Mouse (Mus musculus): ENCODE measurements around the gene Alox5. TPM values are rescaled to one million over a fixed set of nuclear protein-coding genes. Genes with fewer than 3 reads are reported as not detected.

Alox5 gene
- 0.30 and 0.45 TPM in 2 replicates for polyA plus RNA-seq (2012; rRNA removed)

DNA sequence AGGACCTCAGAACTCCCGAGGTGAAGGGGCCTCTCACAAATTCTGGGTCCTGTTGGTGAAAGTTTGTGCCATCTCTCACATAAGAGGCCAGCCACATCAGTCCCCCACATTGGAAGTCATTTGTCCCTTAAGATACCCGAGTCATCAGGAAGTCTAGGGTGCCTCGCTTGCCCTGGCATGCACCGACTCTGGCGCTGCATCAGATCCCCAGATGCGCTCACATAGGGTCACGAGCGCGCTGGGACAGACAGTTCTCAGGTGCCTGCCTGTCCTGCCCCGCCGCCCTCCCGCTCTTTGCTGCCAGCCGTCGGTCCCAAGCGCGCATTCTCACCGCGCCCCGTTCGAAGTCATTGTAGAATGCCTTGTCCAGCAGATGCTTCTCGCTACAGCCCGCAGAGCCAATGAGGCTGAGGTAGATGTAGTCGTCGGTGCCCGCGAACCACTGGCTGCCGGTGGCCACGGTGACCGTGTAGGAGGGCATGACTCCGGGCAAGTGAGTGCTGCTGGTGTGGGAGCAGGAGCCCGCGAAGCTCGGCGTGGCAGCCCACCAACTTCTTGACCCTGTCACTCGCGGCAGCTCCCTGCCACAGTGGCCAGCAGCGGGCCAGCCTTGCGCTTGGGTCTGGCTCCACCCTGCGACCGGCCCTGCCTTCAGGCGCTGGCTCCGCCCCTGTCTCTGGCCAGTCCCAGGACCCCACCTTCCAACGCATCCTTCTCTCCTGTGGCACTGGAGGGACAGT, at the start of gene Alox5:
Alox5 (minus strand) TSS at position 635 of the 740 bp plus-strand sequence.

GRCm38 (mm10) chr6:116506302-116507003, 45.5 kb upstream of the Alox5 start, which contains the start of gene Olfr212:
Gene Olfr212, plus strand, starts transcription at chr6:116506516.

GRCm38 (mm10) chr6:116488791-116489190, 27.8 kb upstream of the Alox5 start, which contains the start of gene Olfr211:
Gene Olfr211, plus strand, starts transcription at chr6:116489091.

Other genes starting within 250 kb of the Alox5 start
- gene Zfand4, start 197.0 kb downstream of the Alox5 start, polyA plus RNA-seq (2012; rRNA removed): 6.5 and 7.3 TPM in 2 replicates
- 112 and 125 TPM in 2 replicates for gene March8, start 123.2 kb downstream of the Alox5 start, polyA plus RNA-seq (2012; rRNA removed)
- gene Olfr211, start 27.9 kb upstream of the Alox5 start, polyA plus RNA-seq (2012; rRNA removed): not detected in 2 replicates
- gene Olfr212, start 45.3 kb upstream of the Alox5 start, polyA plus RNA-seq (2012; rRNA removed): 0.04 and 0.08 TPM in 2 replicates
- gene Olfr213, start 77.3 kb upstream of the Alox5 start, polyA plus RNA-seq (2012; rRNA removed): not detected in 2 replicates
- gene Gm5580, start 90.0 kb upstream of the Alox5 start, polyA plus RNA-seq (2012; rRNA removed): 0.12 TPM in 1 of 2 replicates, not detected in the other
- not detected in 2 replicates for gene Olfr214, start 93.1 kb upstream of the Alox5 start, polyA plus RNA-seq (2012; rRNA removed)
- gene Olfr215, start 123.0 kb upstream of the Alox5 start, polyA plus RNA-seq (2012; rRNA removed): 0.01 TPM in 1 of 2 replicates, not detected in the other
- 86.3 and 86.4 TPM in 2 replicates for gene Zfp422, start 167.8 kb upstream of the Alox5 start, polyA plus RNA-seq (2012; rRNA removed)
- 5.3 and 6.2 TPM in 2 replicates for gene Depp1, start 189.4 kb upstream of the Alox5 start, polyA plus RNA-seq (2012; rRNA removed)
- gene Rassf4, start 212.8 kb upstream of the Alox5 start, polyA plus RNA-seq (2012; rRNA removed): 4.9 and 6.9 TPM in 2 replicates

Measured in central nervous system, embryonic 18 days (tissue).